Mouse (Mus musculus): ENCODE measurements around the gene Tuba1b. TPM values are rescaled to one million over a fixed set of nuclear protein-coding genes. Genes with fewer than 3 reads are reported as not detected.
"Not testable (repeated sequence)": the region's sequence is repeated elsewhere in the genome, so short reads cannot be mapped to it uniquely, and the experiment has no call there.

Gene Tuba1b
- polyA plus RNA-seq, 1 experiment from 2014 or later, result 2,366 TPM

DNA sequence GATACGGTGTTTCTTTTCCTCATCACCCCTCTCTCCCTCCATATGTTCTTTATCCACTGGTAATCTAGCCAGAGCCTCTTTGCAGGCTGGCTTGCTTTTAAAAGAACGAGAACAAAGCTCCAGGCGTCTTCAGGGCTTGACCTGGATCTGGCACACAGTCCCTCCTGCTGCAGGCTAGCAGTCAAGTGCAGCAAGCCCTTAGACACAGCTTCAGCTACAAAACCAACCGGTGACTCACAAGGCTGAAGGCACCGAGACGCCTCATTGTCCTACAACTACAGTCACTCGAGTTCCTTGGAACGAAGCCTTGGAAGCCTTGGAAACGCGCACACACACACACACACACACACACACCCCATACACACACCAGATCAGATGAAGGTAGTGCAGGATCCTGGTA is 6.5 kb upstream of the Tuba1b start:
- ATAC-seq (replicated peaks; ENCODE audit: low FRiP score) (no peak), DNase-seq (ENCODE audit: low spot score) (no peak)
- Histone ChIP-seq H3K27ac (ENCODE audit: low read depth, low read length) (no peak overlapping the region), H3K9me3 (ENCODE audit: control insufficient read depth, low read length) (no peaks in the 10 kb centered on the region), H3K4me1 (replicated peaks; ENCODE audit: control insufficient read depth, insufficient read depth, low read length) (no peaks in the 10 kb centered on the region; the same call in 1 of the 2 replicates), H3K36me3 (ENCODE audit: control insufficient read depth, insufficient read depth, low read length) (no peaks in the 10 kb centered on the region), H3K27me3 (ENCODE audit: control insufficient read depth, insufficient read depth, low read length) (no peaks in the 10 kb centered on the region), H3K4me3 (ENCODE audit: low read depth, low read length) (no peak overlapping the region), H3K4me2 (ENCODE audit: low read depth, low read length, severe bottlenecking) (no peak overlapping the region), H3K9ac (ENCODE audit: low read length) (no peak overlapping the region)
- WGBS, result 65% methylated on average over 10 of the region's 10 CpGs

DNA sequence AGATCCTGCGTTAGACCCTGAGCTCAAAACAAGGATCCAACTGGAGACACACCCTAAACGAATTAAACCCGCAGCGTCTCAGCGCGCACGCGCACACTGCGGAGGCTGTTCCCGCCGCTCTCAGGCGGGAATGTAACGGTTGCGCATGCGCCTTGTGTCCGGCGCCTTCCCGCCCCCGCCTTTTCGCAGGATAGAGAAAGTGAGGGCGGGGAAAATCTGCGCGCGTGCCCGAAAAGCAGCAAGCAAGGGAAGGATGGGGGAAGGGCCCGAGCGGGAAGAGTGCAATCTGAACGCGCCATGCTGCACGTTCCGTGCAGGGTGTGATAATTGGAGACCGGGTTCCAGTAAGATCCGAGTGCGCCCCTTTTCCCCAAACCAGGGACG is 540 bp downstream of the Tuba1b start:
- Histone ChIP-seq H3K9me3 (ENCODE audit: control insufficient read depth, low read length) (no peaks in the 10 kb centered on the region), H3K4me3 (ENCODE audit: low read depth, low read length) (peak overlapping the region; percentile 78), H3K9ac (ENCODE audit: low read length) (peak overlapping the region; percentile 96), H3K27ac (ENCODE audit: low read depth, low read length) (peak overlapping the region; percentile 96), H3K36me3 (ENCODE audit: control insufficient read depth, insufficient read depth, low read length) (no peaks in the 10 kb centered on the region; the same call in 1 of the 2 replicates), H3K4me2 (ENCODE audit: low read depth, low read length, severe bottlenecking) (peak overlapping the region; percentile 98), H3K27me3 (ENCODE audit: control insufficient read depth, insufficient read depth, low read length) (no peaks in the 10 kb centered on the region), H3K4me1 (replicated peaks; ENCODE audit: control insufficient read depth, insufficient read depth, low read length) (peaks cover 10% of the 10 kb centered on the region; the same call in 1 of the 2 replicates)
- under 1% methylated on average over 35 of the region's 35 CpGs for WGBS
- peak; percentile 99 for DNase-seq (ENCODE audit: low spot score)
- ATAC-seq (replicated peaks; ENCODE audit: low FRiP score), result peak; percentile 73

DNA sequence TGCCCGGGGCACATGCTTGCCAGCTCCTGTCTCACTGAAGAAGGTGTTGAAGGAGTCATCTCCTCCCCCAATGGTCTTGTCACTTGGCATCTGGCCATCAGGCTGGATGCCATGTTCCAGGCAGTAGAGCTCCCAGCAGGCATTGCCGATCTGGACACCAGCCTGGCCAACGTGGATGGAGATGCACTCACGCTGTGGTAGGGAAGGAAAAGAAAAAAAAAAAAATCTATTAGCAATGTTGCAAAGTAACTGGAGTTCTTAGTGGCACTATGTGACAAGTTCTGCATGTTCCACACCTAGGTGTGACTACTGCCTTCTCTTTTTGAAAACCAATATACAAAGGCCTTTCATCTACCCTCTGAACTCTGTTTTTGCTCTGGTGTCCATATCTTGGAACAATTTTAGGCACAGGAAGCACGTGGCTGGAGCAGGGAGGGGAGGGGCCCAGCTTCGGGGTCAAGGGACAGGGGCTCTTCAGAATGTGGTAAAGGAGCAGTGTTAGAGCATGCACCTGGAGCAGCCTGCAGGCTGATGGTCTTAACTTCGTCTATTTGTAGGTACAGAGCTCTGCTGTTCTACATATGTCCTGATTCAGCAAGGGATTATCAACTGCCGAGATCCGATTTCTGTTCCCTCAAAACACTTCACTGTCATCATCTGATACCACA is 1.2 kb downstream of the Tuba1b start:
- not testable (repeated sequence) for ATAC-seq (replicated peaks; ENCODE audit: low FRiP score); H3K36me3 ChIP-seq (ENCODE audit: control insufficient read depth, insufficient read depth, low read length); H3K4me1 ChIP-seq (replicated peaks; ENCODE audit: control insufficient read depth, insufficient read depth, low read length); H3K27me3 ChIP-seq (ENCODE audit: control insufficient read depth, insufficient read depth, low read length); H3K9me3 ChIP-seq (ENCODE audit: control insufficient read depth, low read length)
- Histone ChIP-seq H3K9ac (ENCODE audit: low read length) (peak overlapping the region; percentile 96), H3K27ac (ENCODE audit: low read depth, low read length) (peak overlapping the region; percentile 96), H3K4me3 (ENCODE audit: low read depth, low read length) (peak overlapping the region; percentile 78), H3K4me2 (ENCODE audit: low read depth, low read length, severe bottlenecking) (peak overlapping the region; percentile 98)
- DNase-seq (ENCODE audit: low spot score), result peak; percentile 60
- WGBS, result 22% methylated on average over 8 of the region's 9 CpGs

DNA sequence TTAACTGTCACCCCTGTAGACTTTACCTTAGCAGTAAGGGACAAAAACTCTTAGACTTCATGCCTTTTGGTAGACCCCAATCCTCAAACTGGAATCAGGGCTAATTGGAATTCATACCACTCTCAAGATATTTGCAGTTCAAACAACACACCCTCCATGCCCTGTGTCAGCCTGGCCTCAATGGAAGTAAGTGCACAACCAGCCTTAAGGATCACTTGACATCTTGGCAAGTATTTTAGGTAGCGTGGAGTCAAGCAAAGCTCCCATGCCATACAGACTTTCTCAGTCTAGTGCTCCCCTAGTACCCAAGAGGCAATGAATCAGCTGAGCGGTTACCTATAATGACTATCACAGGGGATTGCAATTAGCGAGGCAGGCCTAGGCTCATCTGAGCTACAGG is 3.4 kb downstream of the Tuba1b start:
- WGBS, result 79% methylated on average over 3 of the region's 3 CpGs
- DNase-seq (ENCODE audit: low spot score) (no peak), ATAC-seq (replicated peaks; ENCODE audit: low FRiP score) (no peak)
- Histone ChIP-seq H3K4me3 (ENCODE audit: low read depth, low read length) (no peak overlapping the region), H3K9ac (ENCODE audit: low read length) (no peak overlapping the region; the same call in 1 of the 2 replicates), H3K4me1 (replicated peaks; ENCODE audit: control insufficient read depth, insufficient read depth, low read length) (peaks cover 10% of the 10 kb centered on the region; the same call in 1 of the 2 replicates), H3K27me3 (ENCODE audit: control insufficient read depth, insufficient read depth, low read length) (no peaks in the 10 kb centered on the region), H3K4me2 (ENCODE audit: low read depth, low read length, severe bottlenecking) (no peak overlapping the region), H3K36me3 (ENCODE audit: control insufficient read depth, insufficient read depth, low read length) (no peaks in the 10 kb centered on the region; the same call in 1 of the 2 replicates), H3K9me3 (ENCODE audit: control insufficient read depth, low read length) (no peaks in the 10 kb centered on the region), H3K27ac (ENCODE audit: low read depth, low read length) (no peak overlapping the region)

DNA sequence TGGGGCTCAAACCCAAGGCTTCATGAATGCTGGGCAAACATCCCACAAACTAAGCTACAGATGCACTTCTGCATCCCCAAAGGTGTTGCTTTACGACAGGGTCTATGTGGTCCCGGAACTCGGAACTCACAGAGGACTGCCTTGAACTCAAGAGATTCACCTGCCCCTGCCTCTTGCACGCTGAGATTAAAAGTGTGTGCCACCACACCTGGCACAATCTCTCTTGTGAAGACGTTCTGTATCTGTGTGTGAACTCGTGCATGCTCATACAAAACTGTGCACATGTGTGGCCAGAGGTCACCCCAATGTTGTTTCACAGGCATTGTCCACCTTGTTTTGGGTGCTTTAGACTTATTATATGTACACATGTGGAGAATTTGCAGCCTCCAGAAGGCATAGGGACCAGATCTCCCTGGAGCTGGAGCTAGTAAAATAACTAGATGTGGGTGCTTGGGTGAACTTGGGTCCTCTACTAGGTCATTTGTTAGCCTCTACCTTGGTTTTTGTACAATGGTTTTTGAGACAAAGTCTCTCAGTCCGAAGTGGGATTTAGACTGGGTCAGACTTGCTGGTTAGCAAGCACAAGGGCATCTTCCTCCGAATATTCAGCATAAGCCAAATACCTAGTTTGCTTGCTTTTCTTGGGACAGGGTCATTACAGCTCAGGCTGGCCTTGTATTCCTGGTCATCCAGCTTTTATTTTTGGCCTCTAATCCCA is 4.2 kb downstream of the Tuba1b start:
- no peak overlapping the region for H3K9ac ChIP-seq (ENCODE audit: low read length)
- ATAC-seq (replicated peaks; ENCODE audit: low FRiP score) (no peak), DNase-seq (ENCODE audit: low spot score) (no peak)
- WGBS, result 58% methylated on average over 8 of the region's 8 CpGs
- H3K9me3 ChIP-seq (ENCODE audit: control insufficient read depth, low read length), result no peaks in the 10 kb centered on the region
- H3K27me3 ChIP-seq (ENCODE audit: control insufficient read depth, insufficient read depth, low read length), result no peaks in the 10 kb centered on the region
- peaks cover 4% of the 10 kb centered on the region; the same call in 1 of the 2 replicates for H3K4me1 ChIP-seq (replicated peaks; ENCODE audit: control insufficient read depth, insufficient read depth, low read length)
- H3K4me3 ChIP-seq (ENCODE audit: low read depth, low read length), result no peak overlapping the region
- H3K4me2 ChIP-seq (ENCODE audit: low read depth, low read length, severe bottlenecking), result no peak overlapping the region
- no peaks in the 10 kb centered on the region; the same call in 1 of the 2 replicates for H3K36me3 ChIP-seq (ENCODE audit: control insufficient read depth, insufficient read depth, low read length)
- no peak overlapping the region; the same call in 1 of the 2 replicates for H3K27ac ChIP-seq (ENCODE audit: low read depth, low read length)

DNA sequence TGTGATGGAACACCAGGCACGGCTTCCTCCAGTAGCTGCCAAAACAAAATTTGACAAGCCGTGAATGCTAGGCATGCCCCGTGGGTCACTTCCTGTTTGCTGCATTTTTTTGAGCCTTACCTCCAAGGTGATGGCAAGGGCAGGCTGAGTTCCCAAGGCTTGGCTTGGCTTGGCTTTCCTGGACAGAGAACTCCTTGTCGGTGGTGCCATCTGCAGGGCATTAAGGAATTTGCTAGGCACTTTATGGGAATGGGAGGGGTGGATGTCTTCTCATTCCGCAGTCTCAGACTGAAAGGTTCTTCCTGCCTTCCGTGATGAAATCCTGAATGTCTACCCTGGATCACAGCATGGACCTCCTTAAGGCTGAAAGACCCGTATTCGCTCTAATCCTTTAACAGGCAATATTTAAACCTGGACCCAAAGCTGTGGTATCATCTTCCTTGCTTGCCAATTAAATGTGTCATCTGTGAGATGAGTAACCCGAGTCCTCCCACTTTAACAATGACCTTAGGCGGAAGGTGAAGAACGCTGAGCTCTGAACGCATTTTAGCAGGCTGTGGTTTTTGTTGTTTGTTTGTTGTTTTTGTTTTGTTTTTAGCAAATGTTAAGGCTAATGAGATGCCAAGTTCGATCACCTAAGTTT is 5.6 kb downstream of the Tuba1b start:
- WGBS, result 16% methylated on average over 13 of the region's 13 CpGs
- no peaks in the 10 kb centered on the region for H3K9me3 ChIP-seq (ENCODE audit: control insufficient read depth, low read length)
- no peaks in the 10 kb centered on the region; the same call in 1 of the 2 replicates for H3K36me3 ChIP-seq (ENCODE audit: control insufficient read depth, insufficient read depth, low read length)
- no peak overlapping the region for H3K4me3 ChIP-seq (ENCODE audit: low read depth, low read length)
- ATAC-seq (replicated peaks; ENCODE audit: low FRiP score) (peak; percentile 51; the same call in 1 of the 2 replicates), DNase-seq (ENCODE audit: low spot score) (peak; percentile 81)
- H3K4me1 ChIP-seq (replicated peaks; ENCODE audit: control insufficient read depth, insufficient read depth, low read length), result peaks cover 3% of the 10 kb centered on the region; the same call in 1 of the 2 replicates
- no peaks in the 10 kb centered on the region for H3K27me3 ChIP-seq (ENCODE audit: control insufficient read depth, insufficient read depth, low read length)
- no peak overlapping the region for H3K9ac ChIP-seq (ENCODE audit: low read length)
- H3K4me2 ChIP-seq (ENCODE audit: low read depth, low read length, severe bottlenecking), result no peak overlapping the region
- no peak overlapping the region for H3K27ac ChIP-seq (ENCODE audit: low read depth, low read length)

DNA sequence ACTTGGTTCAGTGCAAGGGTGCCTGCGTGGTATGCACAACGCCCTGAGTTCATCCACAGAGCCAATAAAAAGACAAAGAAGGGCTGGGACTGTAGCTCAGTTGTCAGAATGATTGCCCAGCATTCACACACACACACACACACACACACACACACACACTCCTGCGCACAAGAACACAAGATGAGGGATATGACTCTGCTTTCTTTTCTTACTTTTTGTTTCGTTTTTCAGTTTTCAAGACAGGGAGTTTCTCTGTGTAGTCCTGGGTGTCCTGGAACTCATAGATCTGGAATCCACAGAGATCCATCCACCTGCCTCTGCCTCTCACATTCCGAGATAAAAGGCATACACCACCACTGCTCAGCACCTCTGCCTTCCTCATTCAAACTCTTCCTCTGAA is 6.8 kb downstream of the Tuba1b start:
- WGBS, result 75% methylated on average over 5 of the region's 5 CpGs
- Histone ChIP-seq H3K4me1 (replicated peaks; ENCODE audit: control insufficient read depth, insufficient read depth, low read length) (no peaks in the 10 kb centered on the region; the same call in 1 of the 2 replicates), H3K4me2 (ENCODE audit: low read depth, low read length, severe bottlenecking) (no peak overlapping the region), H3K9ac (ENCODE audit: low read length) (no peak overlapping the region), H3K4me3 (ENCODE audit: low read depth, low read length) (no peak overlapping the region), H3K9me3 (ENCODE audit: control insufficient read depth, low read length) (no peaks in the 10 kb centered on the region), H3K27me3 (ENCODE audit: control insufficient read depth, insufficient read depth, low read length) (no peaks in the 10 kb centered on the region), H3K36me3 (ENCODE audit: control insufficient read depth, insufficient read depth, low read length) (no peaks in the 10 kb centered on the region; the same call in 1 of the 2 replicates), H3K27ac (ENCODE audit: low read depth, low read length) (no peak overlapping the region)
- ATAC-seq (replicated peaks; ENCODE audit: low FRiP score) (no peak), DNase-seq (ENCODE audit: low spot score) (no peak)

DNA sequence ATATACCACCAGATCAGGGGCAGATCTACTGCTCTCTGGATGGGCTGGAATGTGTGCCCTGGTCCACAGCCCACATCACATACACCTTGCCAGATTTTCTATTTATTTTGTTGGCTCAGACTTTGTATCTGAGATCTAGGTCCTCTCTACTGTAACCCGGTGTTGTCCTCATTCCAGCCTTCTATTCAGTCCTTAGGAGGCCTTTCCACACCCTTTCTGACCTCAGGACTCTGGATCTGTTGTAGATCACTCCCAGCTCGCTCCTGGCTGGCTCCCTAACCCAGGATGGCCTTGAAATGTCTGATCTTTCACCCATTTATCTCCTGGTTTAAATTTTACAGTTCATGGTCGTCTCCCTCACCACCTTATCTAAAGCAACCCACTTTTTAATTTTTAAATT is 9.7 kb downstream of the Tuba1b start:
- H3K4me3 ChIP-seq (ENCODE audit: low read depth, low read length), result no peak overlapping the region
- no peak overlapping the region for H3K4me2 ChIP-seq (ENCODE audit: low read depth, low read length, severe bottlenecking)
- H3K9me3 ChIP-seq (ENCODE audit: control insufficient read depth, low read length), result no peaks in the 10 kb centered on the region
- H3K27ac ChIP-seq (ENCODE audit: low read depth, low read length), result no peak overlapping the region
- H3K4me1 ChIP-seq (replicated peaks; ENCODE audit: control insufficient read depth, insufficient read depth, low read length), result no peaks in the 10 kb centered on the region
- ATAC-seq (replicated peaks; ENCODE audit: low FRiP score) (no peak), DNase-seq (ENCODE audit: low spot score) (no peak)
- no peak overlapping the region for H3K9ac ChIP-seq (ENCODE audit: low read length)
- 80% methylated on average over 3 of the region's 3 CpGs for WGBS
- no peaks in the 10 kb centered on the region for H3K36me3 ChIP-seq (ENCODE audit: control insufficient read depth, insufficient read depth, low read length)
- no peaks in the 10 kb centered on the region for H3K27me3 ChIP-seq (ENCODE audit: control insufficient read depth, insufficient read depth, low read length)

Measured in forebrain, embryonic 11.5 days (tissue).